Mouse (Mus musculus): ENCODE results near the gene Enkur.

Gene Enkur

DNA sequence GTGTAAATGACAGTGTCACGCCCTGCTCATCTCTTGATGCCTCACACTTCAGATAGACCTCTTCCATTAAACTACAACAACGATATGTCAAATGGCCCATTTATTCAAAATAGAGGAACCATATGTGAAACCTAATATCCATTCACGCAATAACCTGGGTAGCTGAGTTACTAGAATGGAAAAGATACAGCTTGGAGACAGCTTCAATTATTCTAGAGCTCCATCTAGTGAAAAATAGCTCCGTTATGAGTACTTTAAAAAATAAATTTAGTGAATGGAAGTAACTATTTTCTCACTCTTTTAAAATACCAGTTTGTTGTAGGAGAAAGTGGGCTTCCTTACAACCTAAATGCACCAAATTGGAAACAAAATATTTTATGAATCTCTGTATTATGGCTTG, 16.6 kb downstream of the Enkur start:
- no peak for DNase-seq (ENCODE audit: low spot score in 2 of 2)

DNA sequence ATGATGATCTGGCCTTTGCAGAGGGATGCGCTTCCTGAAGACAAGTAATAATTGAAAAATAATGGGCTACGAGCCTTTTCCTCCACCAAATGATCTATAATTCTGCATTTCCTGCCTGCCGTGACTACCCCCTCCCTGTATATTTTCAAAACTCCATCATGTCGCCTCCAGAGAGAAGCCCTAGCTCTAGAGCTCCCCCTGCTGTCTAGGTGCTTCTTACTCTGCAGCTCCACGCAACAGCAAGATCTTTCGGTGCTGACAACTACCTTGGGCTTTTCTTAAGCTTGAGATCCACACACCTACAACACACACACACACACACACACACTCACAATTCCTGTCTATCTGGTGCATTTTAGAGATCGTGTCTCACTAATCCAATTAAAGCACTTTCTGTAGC, 17.6 kb downstream of the Enkur start:
- DNase-seq (ENCODE audit: low spot score in 2 of 2): peak; percentile 37 to 39

DNA sequence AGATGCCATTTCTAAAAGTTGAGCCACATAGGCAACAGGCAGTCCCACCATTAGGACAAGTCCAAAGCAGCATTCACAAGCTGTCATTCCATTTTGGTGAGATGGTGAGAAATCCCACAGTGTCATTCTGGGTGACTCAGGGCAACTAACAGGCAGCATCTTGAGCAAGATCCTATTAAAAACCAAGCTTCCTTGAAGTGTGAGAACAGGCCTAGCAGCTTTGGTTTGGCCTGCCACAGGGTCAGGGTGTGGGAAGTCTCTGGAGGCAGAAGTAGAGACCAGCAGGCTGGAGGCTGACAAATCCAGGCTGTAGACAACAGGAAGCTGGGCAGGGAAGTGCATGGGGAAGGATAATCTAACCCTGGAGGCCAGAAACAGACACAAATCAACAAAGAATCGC, 22.4 kb downstream of the Enkur start:
- DNase-seq (ENCODE audit: low spot score in 2 of 2): no peak

DNA sequence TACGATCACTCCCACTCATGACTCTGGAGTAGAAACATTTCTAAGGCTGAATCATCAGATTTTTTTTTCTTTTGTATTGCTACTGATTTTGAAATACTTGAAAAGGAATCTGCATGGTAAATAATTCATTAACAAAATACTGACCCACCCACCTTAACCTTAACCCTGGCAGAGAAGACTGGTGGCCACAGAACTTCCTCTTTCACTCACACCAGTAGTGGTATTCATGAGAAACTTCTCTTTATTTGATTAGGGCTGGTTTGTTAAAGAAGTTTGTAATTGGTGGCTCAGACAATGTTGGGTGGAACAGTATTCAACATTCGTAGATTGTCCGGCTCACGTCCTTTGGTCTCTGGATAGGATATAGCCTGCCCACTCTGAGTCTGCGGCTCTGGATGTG, 26.0 kb downstream of the Enkur start:
- DNase-seq (ENCODE audit: low spot score in 2 of 2): no peak

DNA sequence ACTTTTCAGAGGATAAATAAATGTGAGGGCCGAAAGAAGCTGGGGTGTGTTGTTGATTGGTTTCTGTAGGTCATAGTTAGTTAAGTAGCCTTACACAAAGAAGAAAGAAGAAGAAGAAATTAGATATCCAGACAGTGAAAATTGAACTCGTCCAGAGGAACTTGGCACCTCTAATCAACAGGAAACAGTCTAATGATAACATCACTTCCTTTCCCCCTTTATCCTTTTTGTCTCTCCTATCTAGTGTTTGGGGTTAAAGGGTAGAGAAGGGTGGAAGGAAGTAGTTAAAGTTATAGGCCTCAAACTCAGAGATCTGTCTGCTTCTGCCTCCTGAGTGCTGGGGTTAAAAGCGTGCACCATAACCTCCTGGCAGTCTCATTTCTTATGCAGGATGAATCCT, 32.4 kb downstream of the Enkur start:
- no peak for DNase-seq (ENCODE audit: low spot score in 2 of 2)

DNA sequence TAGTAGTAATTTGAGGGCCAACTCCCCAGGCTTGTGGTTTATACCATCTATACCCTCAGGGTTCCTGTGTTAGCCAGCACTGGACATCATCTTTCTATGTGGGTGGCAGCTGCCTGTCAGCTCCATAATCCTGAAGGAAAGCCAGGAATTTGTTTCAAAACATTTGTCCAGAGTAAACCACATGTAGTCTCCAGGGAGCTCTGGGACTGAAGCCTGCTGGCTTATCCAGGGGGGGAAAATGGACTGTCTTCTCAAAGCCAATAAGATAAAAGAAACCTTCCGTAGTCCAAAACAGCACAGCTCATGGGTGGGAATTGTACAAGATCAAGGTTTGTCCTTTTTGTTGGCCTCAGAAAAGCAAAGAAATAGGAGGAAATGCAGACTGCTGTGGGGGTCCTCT, 37.2 kb downstream of the Enkur start:
- DNase-seq (ENCODE audit: low spot score in 2 of 2): no peak

DNA sequence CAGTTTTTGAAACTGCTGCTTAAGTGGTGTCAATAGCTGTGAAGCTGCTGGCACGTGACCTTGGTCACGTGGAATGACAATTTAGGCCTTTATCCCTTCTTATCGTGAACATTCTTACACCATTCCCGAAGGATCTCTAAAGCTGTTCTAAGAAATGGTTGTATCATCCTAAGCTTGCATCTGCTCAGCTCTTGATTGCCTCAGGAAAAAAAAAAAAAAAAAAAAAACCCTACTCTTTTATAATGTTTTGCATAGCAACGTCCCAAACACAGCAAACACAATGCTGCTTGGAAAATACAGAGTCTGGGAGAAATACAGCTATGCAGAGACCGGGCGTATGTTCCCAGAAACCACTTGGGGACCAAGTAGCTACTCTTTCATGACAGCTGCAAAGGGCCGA, 40.9 kb downstream of the Enkur start:
- DNase-seq (ENCODE audit: low spot score in 2 of 2): no peak

DNA sequence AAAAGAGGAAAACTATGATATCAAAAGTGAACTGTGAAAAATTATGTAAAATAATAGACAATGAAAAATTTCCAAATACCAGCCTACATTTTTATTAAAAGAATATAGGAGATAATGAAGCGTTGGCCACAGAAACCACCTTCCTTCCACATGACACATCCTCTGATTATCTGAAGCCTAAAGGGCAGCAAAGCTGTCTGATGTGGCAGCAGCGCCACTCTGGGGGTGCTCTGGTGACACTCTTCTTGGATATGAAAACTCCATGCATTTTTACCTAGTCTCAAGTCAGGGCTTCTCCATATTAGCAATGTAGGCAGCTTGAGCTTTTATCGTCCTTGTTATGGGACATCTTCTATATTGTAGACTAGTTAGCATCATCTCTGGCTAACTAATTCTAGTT, 51.7 kb downstream of the Enkur start:
- DNase-seq (ENCODE audit: low spot score in 2 of 2): no peak

DNA sequence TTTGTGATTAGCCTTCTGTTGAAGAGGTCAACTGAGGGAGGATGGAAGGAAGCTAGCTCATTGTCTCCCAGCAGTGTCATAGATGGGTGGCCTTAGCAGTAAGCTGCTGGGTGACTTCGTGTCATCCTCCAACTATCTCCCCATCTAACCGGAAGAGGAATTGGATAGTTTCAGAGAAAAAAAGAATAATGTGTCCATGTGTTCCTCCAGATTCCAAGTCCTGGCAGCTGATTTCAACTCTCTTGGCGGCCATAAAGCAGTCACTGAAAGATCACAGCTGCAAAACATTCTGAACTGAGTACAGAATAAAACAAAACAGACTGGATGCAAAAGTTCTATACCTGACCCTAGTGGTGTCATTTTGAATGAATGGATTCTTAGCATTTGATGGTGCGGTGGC, 58.0 kb downstream of the Enkur start:
- no peak for DNase-seq (ENCODE audit: low spot score in 2 of 2)

DNA sequence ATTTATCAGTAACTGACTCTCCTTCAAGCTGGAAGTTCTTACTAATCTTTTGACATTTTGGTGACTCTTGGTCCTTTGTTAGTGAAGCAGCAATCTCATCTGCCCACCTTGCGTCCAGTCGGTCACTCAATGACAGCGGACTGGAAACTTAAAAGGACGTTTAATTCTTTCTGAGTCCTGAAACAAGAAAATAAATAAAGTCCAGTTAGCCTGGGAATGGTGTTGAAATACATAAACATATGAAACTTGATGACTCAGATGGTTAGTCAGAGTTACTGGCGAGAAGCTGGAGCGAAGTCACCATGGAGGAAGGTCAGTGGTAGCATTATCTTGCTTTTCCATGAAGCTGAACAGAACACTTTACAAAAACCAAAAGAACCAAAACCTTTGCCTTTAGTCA, 58.7 kb downstream of the Enkur start:
- no peak for DNase-seq (ENCODE audit: low spot score in 2 of 2)

DNA sequence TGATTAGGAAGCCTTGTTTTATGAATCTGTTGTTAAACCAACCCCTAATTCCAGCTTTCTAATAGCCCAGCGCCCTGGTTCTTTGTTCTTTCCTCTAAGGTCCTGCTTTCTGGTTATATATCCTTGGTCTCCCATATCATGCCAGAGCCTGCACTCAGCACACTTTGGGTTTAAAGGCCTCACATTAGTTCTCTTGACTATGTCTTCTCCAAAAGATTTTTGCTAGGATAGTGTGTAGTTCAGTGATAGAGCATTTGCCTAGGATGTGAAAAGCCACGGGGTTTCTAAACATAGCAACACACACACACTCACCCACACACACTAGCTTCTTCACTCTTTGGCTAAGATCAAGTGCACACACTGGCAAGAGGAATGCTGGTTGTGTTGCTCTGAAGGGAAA, 62.5 kb downstream of the Enkur start:
- no peak for DNase-seq (ENCODE audit: low spot score in 2 of 2)

DNA sequence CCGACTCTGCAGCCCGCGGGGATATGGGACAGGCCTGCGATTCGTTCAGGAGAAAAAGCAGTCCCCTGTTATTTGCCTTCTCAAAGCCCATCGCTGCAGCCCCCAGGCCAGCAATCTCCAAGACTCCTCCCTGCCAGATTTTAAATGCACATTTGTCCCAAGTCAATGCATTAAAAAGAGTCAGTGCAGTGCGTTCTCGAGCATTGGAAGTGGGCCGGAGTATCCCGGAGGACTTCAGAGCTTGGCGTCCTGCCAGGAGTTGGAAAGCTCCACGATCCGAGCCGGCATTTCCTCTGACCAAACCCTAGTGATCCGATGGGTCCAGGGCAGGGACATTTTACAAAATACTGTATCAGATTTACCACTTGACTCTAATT, 63.0 kb downstream of the Enkur start:
- no peak for DNase-seq (ENCODE audit: low spot score in 2 of 2)

DNA sequence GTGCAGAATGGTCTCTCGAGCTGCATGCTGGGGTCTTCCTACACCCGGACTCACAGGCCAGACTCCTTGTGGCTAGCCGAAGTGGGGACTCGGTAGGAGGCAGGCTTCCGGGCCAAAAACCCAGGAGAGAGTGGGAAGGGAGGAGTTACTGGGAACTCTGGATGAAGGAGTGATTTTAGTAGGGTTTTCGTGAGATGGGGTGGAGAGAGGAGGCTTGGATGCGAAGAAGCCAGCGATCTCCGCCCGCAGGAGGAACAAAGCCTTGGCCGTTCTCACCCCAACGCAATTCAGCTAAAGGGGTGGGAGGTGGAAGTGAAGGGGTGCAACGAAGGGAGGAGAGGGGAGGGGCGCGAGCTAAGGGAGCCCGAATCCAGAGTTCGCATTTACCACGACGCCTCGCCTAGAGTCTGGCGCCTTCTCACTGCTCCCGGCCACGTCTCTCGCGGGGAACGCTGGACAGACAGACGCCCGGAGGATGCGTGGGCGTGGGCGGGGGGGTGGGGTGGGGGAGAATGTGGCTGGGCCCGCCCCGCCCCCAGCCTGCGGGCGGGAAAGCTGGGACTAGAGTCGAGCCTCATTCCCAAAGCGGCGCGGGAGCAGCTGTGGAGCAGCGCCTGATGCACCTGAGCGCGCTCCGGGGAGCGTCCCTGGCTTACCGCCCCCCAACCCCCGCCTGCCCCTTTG, 63.5 kb downstream of the Enkur start:
- DNase-seq (ENCODE audit: low spot score in 2 of 2): no peak

DNA sequence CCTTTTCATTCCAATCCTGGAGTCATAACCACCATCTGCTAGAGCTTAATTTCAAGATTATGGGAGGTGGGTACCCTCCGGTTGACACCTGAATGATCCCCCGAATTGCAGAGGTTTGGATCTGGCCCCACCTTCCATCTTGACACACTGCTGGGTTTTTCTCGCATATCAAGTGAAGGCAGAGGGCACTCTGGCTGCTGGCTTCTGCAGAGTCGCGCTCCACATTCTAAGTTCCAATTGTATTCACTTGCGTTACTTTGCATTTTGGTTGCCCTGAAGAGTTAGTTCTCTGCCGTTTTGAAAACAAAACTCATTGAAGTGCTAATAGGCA, 64.0 kb downstream of the Enkur start:
- no peak for DNase-seq (ENCODE audit: low spot score in 2 of 2)
